Mouse (Mus musculus): ENCODE data around the gene Ssbp4.
A peak's percentile ranks its signal among the peaks of the same experiment; 100 is the strongest.

Gene Ssbp4

GRCm38 (mm10) chr8:70608749-70609367 is at the start of gene Ssbp4:
Gene Ssbp4, minus strand, starts transcription at chr8:70608872.
- DNase-seq (ENCODE audit: low spot score): no peak

- no peak for DNase-seq (ENCODE audit: low spot score)
These were observed 49.1 kb upstream of the Ssbp4 start for GRCm38 (mm10) chr8:70657739-70658138.

GRCm38 (mm10) chr8:70657214-70657613 is 48.5 kb upstream of the Ssbp4 start:
- DNase-seq (ENCODE audit: low spot score): no peak

GRCm38 (mm10) chr8:70656193-70656790 is 47.6 kb upstream of the Ssbp4 start:
- DNase-seq (ENCODE audit: low spot score): no peak

GRCm38 (mm10) chr8:70655469-70655868 is 46.8 kb upstream of the Ssbp4 start:
- DNase-seq (ENCODE audit: low spot score): no peak

- no peak for DNase-seq (ENCODE audit: low spot score)
These were observed 45.4 kb upstream of the Ssbp4 start for GRCm38 (mm10) chr8:70654121-70654520.

- peak; percentile 57 for DNase-seq (ENCODE audit: low spot score)
These were observed 44.6 kb upstream of the Ssbp4 start for GRCm38 (mm10) chr8:70653226-70653625.

GRCm38 (mm10) chr8:70650351-70650750 is 41.7 kb upstream of the Ssbp4 start:
- DNase-seq (ENCODE audit: low spot score): no peak

- DNase-seq (ENCODE audit: low spot score): peak; percentile 61
These were observed 40.7 kb upstream of the Ssbp4 start for GRCm38 (mm10) chr8:70649324-70649723.

- no peak for DNase-seq (ENCODE audit: low spot score)
These were observed 40.2 kb upstream of the Ssbp4 start for GRCm38 (mm10) chr8:70648921-70649320.

GRCm38 (mm10) chr8:70648164-70648442 is 39.4 kb upstream of the Ssbp4 start:
- DNase-seq (ENCODE audit: low spot score): no peak

- no peak for DNase-seq (ENCODE audit: low spot score)
These were observed 38.9 kb upstream of the Ssbp4 start for GRCm38 (mm10) chr8:70647343-70648163.

GRCm38 (mm10) chr8:70646775-70647174 is 38.1 kb upstream of the Ssbp4 start:
- DNase-seq (ENCODE audit: low spot score): no peak

- DNase-seq (ENCODE audit: low spot score): no peak
These were observed 37.7 kb upstream of the Ssbp4 start for GRCm38 (mm10) chr8:70646369-70646768.

GRCm38 (mm10) chr8:70645501-70646224 is 37.0 kb upstream of the Ssbp4 start:
- DNase-seq (ENCODE audit: low spot score): no peak

GRCm38 (mm10) chr8:70644065-70644464 is 35.4 kb upstream of the Ssbp4 start:
- DNase-seq (ENCODE audit: low spot score): no peak

- no peak for DNase-seq (ENCODE audit: low spot score)
These were observed 34.3 kb upstream of the Ssbp4 start for GRCm38 (mm10) chr8:70643019-70643418.

GRCm38 (mm10) chr8:70638752-70639151 is 30.1 kb upstream of the Ssbp4 start:
- no peak for DNase-seq (ENCODE audit: low spot score)

GRCm38 (mm10) chr8:70636838-70637237 is 28.2 kb upstream of the Ssbp4 start:
- DNase-seq (ENCODE audit: low spot score): no peak

- DNase-seq (ENCODE audit: low spot score): no peak
These were observed 26.9 kb upstream of the Ssbp4 start for GRCm38 (mm10) chr8:70635527-70635926.

GRCm38 (mm10) chr8:70634066-70634465 is 25.4 kb upstream of the Ssbp4 start:
- peak; percentile 53 for DNase-seq (ENCODE audit: low spot score)

GRCm38 (mm10) chr8:70632346-70632892 is 23.7 kb upstream of the Ssbp4 start, which contains the start of gene Gdf15:
Gene Gdf15, minus strand, starts transcription at chr8:70632456.
- no peak for DNase-seq (ENCODE audit: low spot score)

Measured in urinary bladder, postnatal 25 days (tissue).